ENCODE assay signal across 11 mouse cellular contexts in the genomic region with DNA sequence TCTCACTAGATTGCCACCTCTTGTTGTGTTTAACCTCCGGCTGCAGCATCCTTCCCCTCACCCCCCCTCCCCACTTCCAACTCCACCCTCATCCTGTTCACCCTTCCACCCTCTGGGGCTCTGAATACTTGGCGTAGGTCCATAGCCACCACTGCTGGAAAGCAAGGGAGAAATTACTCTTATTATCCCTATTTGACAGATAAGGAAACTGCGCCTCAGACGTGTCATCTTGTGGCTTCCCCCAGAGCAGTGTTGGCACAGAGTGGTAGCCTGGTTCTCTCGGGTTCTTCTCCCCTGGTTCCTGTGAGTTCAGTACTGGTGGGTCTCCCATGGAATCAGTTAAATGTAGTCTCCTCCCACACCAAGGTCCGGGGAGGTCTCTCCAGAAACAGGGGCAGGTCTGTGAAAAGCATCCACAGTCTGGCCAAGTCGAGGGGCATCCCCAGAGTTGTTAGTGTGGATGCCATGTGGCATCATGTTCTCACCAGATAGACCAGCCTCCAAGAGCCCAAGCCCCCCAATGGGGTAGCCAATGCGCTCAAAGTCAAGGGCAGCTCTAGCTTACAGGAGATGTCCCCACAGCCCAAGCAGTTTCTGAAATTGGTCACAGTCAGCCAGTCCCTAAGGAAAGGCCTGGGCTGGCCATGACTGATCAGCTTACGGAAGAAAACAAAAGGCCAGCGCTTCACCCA. TPM values are rescaled to one million over a fixed set of nuclear protein-coding genes. Genes with fewer than 3 reads are reported as not detected.
DNase-seq lines count a peak whose midpoint lies in the region; ATAC-seq lines count a peak whose summit lies in the region.
"Had no signal": no experiment of that assay in that cellular context is flagged by ENCODE, and none has a peak within 500 bp of the region (broad histone marks: within the 10 kb centered on the region; RNA-seq: fewer than 3 reads in every experiment).

No protein-coding gene starts in this region.

- DNase-seq in heart, postnatal 10 days, result no peak
- peak; percentile 65 for DNase-seq in lung, postnatal 10 days
- DNase-seq in urinary bladder, postnatal 36 days (ENCODE audit: low spot score in 2 of 2), result no peak
- DNase-seq in left cerebral cortex, adult 9 months (ENCODE audit: low spot score in 2 of 2), result no peak

- H3K9me3 ChIP-seq in heart, embryonic 13.5 days, result no peaks in the 10 kb centered on the region
- H3K9me3 ChIP-seq in kidney, embryonic 14.5 days (ENCODE audit: control insufficient read depth, low read length), result no peaks in the 10 kb centered on the region
- H3K9me3 ChIP-seq in neural tube, embryonic 15.5 days (replicated peaks), result no peaks in the 10 kb centered on the region
- H3K9me3 ChIP-seq: forebrain, embryonic 15.5 days; limb, embryonic 13.5 days had no signal

- intact Hi-C loops in heart, postnatal 10 days (cut with DNase I), result no loop called here

- H3K27ac ChIP-seq in heart, embryonic 13.5 days (replicated peaks), result no peak overlapping the region
- H3K27ac ChIP-seq in brown adipose tissue, adult 24 weeks (replicated peaks; ENCODE audit: low read depth, low read length), result 0 out of 2 replicates have a peak overlapping the region, but pooled peaks have one; percentile 16
- H3K27ac ChIP-seq in kidney, embryonic 14.5 days (ENCODE audit: low read depth, low read length), result no peak overlapping the region
- no peak overlapping the region for H3K27ac ChIP-seq in neural tube, embryonic 15.5 days (replicated peaks)
- H3K27ac ChIP-seq: forebrain, embryonic 15.5 days; limb, embryonic 13.5 days had no signal

- H3K4me1 ChIP-seq in heart, embryonic 13.5 days, result peaks cover 46% of the 10 kb centered on the region
- H3K4me1 ChIP-seq in brown adipose tissue, adult 24 weeks (ENCODE audit: control insufficient read depth, insufficient read depth, insufficient read length, low read length), result peaks cover 6% of the 10 kb centered on the region; the same call in 1 of the 2 replicates
- H3K4me1 ChIP-seq in kidney, embryonic 14.5 days (ENCODE audit: control insufficient read depth, insufficient read depth, low read length), result peaks cover 14% of the 10 kb centered on the region
- H3K4me1 ChIP-seq in neural tube, embryonic 15.5 days, result peaks cover 1% of the 10 kb centered on the region
- H3K4me1 ChIP-seq: forebrain, embryonic 15.5 days had no signal

- no peak overlapping the region for H3K4me3 ChIP-seq in heart, embryonic 13.5 days
- H3K4me3 ChIP-seq in brown adipose tissue, adult 24 weeks (ENCODE audit: insufficient read depth, low read depth, low read length), result no peak overlapping the region
- no peak overlapping the region for H3K4me3 ChIP-seq in kidney, embryonic 14.5 days (ENCODE audit: low read length)
- H3K4me3 ChIP-seq in neural tube, embryonic 15.5 days (replicated peaks), result no peak overlapping the region
- H3K4me3 ChIP-seq: forebrain, embryonic 15.5 days; limb, embryonic 13.5 days had no signal

- ATAC-seq in heart, embryonic 13.5 days (ENCODE audit: extremely low read depth, insufficient number of reproducible peaks, low FRiP score, low TSS enrichment), result 0 out of 2 replicates have a peak, but pooled peaks have one; percentile 3
- ATAC-seq in kidney, embryonic 14.5 days (ENCODE audit: low FRiP score, low TSS enrichment), result peak; percentile 28; the same call in 1 of the 2 replicates
- no peak for ATAC-seq in neural tube, embryonic 15.5 days (ENCODE audit: low FRiP score)
- ATAC-seq: forebrain, embryonic 15.5 days; inflammation-experienced regulatory T-cells, adult 6 months had no signal

- no peaks in the 10 kb centered on the region for H3K36me3 ChIP-seq in heart, embryonic 13.5 days
- no peaks in the 10 kb centered on the region for H3K36me3 ChIP-seq in kidney, embryonic 14.5 days (ENCODE audit: control insufficient read depth, insufficient read depth, low read length)
- H3K36me3 ChIP-seq in neural tube, embryonic 15.5 days, result no peaks in the 10 kb centered on the region
- H3K36me3 ChIP-seq: forebrain, embryonic 15.5 days had no signal

- WGBS in heart, embryonic 13.5 days, result 42% methylated on average over 10 of the region's 10 CpGs
- 59% methylated on average over 10 of the region's 10 CpGs for WGBS in kidney, embryonic 14.5 days
- WGBS in neural tube, embryonic 15.5 days, result 65% methylated on average over 10 of the region's 10 CpGs

- H3K4me2 ChIP-seq in heart, embryonic 13.5 days, result peak overlapping the region; percentile 23; the same call in 1 of the 2 replicates
- H3K4me2 ChIP-seq in kidney, embryonic 14.5 days (replicated peaks; ENCODE audit: low read depth, low read length), result no peak overlapping the region
- no peak overlapping the region for H3K4me2 ChIP-seq in neural tube, embryonic 15.5 days
- H3K4me2 ChIP-seq: forebrain, embryonic 15.5 days; limb, embryonic 13.5 days had no signal

- no peak overlapping the region for H3K9ac ChIP-seq in heart, embryonic 13.5 days
- no peak overlapping the region for H3K9ac ChIP-seq in kidney, embryonic 14.5 days (ENCODE audit: low read depth, low read length)
- H3K9ac ChIP-seq in neural tube, embryonic 15.5 days (replicated peaks), result no peak overlapping the region
- H3K9ac ChIP-seq: forebrain, embryonic 15.5 days; limb, embryonic 13.5 days had no signal

- peaks cover 64% of the 10 kb centered on the region for H3K27me3 ChIP-seq in heart, embryonic 13.5 days (replicated peaks)
- H3K27me3 ChIP-seq in kidney, embryonic 14.5 days (ENCODE audit: control insufficient read depth, insufficient read depth, low read length), result no peaks in the 10 kb centered on the region
- H3K27me3 ChIP-seq in neural tube, embryonic 15.5 days (replicated peaks), result no peaks in the 10 kb centered on the region
- H3K27me3 ChIP-seq: forebrain, embryonic 15.5 days had no signal

RNA-seq across cellular contexts. Expression of a gene that starts 12.7 kb away (rescaled TPM):
- polyA plus RNA-seq in heart, embryonic 13.5 days (2015; fragmentation: Nextera tagmentation; extraction: Ambion mirVana), result 1.7 and 2.2 TPM in 2 replicates
- total RNA-seq in heart, postnatal 10 days (2021), result 1 to 10 TPM in 1 of 2 experiments, under 1 TPM in 1; 0.41 to 1.2 TPM
- polyA plus RNA-seq in brown adipose tissue, adult 24 weeks (2012; ENCODE audit: insufficient read depth, insufficient read length, missing spikeins), result 2.0 and 4.1 TPM in 2 replicates
- polyA plus RNA-seq in kidney, embryonic 14.5 days (2014; fragmentation: Nextera tagmentation; extraction: Ambion mirVana), result 0.87 and 4.4 TPM in 2 replicates
- polyA plus RNA-seq in neural tube, embryonic 15.5 days (2015; fragmentation: Nextera tagmentation; extraction: Ambion mirVana), result 6.5 and 7.0 TPM in 2 replicates
